Mouse (Mus musculus): ENCODE data around the gene Rtn4r.

GRCm38 (mm10) chr16:18201620-18202019, 74.2 kb downstream of the Rtn4r start:
- TF ChIP-seq CTCF (IDR thresholded peaks at IDR 0.05; ENCODE audit: low read depth): no peak
- TF ChIP-seq EP300 (IDR thresholded peaks at IDR 0.05; ENCODE audit: low read depth): no peak
